In genomic region chr4:51658286-51658685, GRCm38 (mm10) we compare ENCODE assay signal across 16 mouse cellular contexts.
"Had no signal": no experiment of that assay in that cellular context is flagged by ENCODE, and none has a peak within 500 bp of the region (broad histone marks: within the 10 kb centered on the region; RNA-seq: fewer than 3 reads in every experiment).

No protein-coding gene starts in this region.

- H3K4me1 ChIP-seq: limb, embryonic 13.5 days; liver, embryonic 15.5 days; midbrain, embryonic 10.5 days; neural tube, embryonic 15.5 days had no signal

- H3K9ac ChIP-seq: limb, embryonic 13.5 days; liver, embryonic 15.5 days; lung, embryonic 14.5 days; neural tube, embryonic 15.5 days had no signal

- H3K27ac ChIP-seq: layer of hippocampus, adult 2 months; limb, embryonic 13.5 days; liver, embryonic 15.5 days; midbrain, embryonic 10.5 days; neural tube, embryonic 15.5 days; stomach, postnatal 0 days had no signal

- H3K36me3 ChIP-seq: limb, embryonic 13.5 days; liver, embryonic 15.5 days; midbrain, embryonic 10.5 days; neural tube, embryonic 15.5 days had no signal

- H3K4me3 ChIP-seq: layer of hippocampus, adult 2 months; limb, embryonic 13.5 days; liver, embryonic 15.5 days; midbrain, embryonic 10.5 days; myocyte; neural tube, embryonic 15.5 days had no signal

- H3K9me3 ChIP-seq: limb, embryonic 13.5 days; liver, embryonic 15.5 days; midbrain, embryonic 10.5 days; neural tube, embryonic 15.5 days had no signal

- H3K4me2 ChIP-seq: limb, embryonic 13.5 days; liver, embryonic 11.5 days; liver, embryonic 15.5 days; lung, embryonic 14.5 days; neural tube, embryonic 15.5 days had no signal

- H3K27me3 ChIP-seq: limb, embryonic 13.5 days; liver, embryonic 15.5 days; neural tube, embryonic 15.5 days had no signal

- DNase-seq: kidney, postnatal 4 days; lung, embryonic 14.5 days; lung, postnatal 10 days; lung, postnatal 4 days; midbrain, embryonic 14.5 days; right cerebral cortex, adult 18-20 months; right cerebral cortex, postnatal 25 days; thymus, postnatal 4 days had no signal
